Mouse (Mus musculus) testis, postnatal 14 days (tissue): ENCODE measurements at regions not wholly inside any gene's neighbourhood (a gene's known extent, or its start where the extent isn't known, plus 50 kb on each side); places are given as distances from the start of the nearest gene placed in this dataset.

Experiments
- DNase-seq: peaks from one replicate; pipeline ENCODE4 v3.0.0; 2021; ENCODE audit warnings: low spot score

GRCm38 (mm10) chr13:101883177-101883576, 115.2 kb upstream of the Pik3r1 start:
- DNase-seq = no peak

DNA sequence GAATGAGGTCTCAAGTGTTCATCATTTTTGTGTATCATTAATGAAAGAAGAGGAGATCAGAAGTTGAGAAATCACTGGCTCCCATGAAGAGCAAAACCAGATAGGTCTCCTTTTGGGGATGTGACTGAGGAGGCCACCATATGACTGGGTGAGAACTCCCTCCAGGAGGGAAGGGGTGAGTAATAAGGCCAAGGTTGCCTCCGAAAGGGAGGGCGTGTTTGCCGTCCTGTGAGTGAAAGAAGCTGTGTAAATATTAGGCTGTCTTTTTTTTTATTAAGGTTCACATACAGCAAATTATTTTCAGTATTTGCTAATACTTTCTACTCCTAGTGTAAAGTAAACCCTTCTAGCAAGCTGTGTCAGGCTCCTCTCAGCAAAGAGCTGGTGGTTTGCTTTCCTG, 116.7 kb upstream of the Pik3r1 start:
- no peak for DNase-seq

DNA sequence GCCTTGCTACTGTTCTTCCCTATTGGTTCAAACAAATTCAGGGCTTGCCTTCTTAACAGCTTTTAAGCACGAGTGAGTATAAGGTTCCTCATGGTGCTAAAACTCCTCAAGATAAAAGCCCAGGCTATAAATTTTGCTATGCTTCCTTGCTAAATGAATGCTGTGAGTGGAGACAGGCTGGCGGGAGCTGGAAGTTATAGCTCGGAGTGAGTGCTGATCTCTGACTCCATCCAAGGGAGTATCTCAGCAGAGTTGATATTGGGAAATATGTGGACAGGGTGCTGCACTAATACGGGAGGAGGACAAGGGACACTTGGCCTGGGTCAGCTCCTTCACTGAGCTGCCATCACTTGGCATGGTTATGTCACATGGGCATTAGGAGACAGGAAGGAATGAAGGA, 123.5 kb upstream of the Pik3r1 start:
- DNase-seq = no peak

GRCm38 (mm10) chr13:101893035-101893600, 125.1 kb upstream of the Pik3r1 start:
- no peak for DNase-seq

GRCm38 (mm10) chr13:101895161-101895560, 127.1 kb upstream of the Pik3r1 start:
- DNase-seq = no peak

DNA sequence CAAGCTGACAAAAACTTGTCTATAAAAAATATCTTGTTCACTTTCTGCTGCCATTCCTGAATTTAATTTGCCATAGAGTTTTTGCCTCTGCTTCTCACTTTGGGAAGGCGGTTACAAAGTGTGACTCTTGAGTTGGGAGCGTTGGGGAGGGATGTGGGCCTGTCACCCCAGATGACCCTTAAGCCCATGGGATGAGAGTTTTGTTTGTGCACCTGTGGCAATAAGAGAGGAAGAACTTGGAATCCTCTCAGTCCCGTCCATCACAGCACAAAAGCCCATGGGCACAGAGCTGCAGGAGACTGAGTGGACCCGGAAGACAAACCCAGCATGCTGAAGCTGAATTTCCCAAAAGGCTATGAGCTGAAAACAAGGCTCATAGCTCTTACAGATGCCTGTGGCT, 127.7 kb upstream of the Pik3r1 start:
- DNase-seq = no peak

GRCm38 (mm10) chr13:101896946-101897345, 128.9 kb upstream of the Pik3r1 start:
- no peak for DNase-seq

GRCm38 (mm10) chr13:101902213-101902612, 134.2 kb upstream of the Pik3r1 start:
- no peak for DNase-seq

DNA sequence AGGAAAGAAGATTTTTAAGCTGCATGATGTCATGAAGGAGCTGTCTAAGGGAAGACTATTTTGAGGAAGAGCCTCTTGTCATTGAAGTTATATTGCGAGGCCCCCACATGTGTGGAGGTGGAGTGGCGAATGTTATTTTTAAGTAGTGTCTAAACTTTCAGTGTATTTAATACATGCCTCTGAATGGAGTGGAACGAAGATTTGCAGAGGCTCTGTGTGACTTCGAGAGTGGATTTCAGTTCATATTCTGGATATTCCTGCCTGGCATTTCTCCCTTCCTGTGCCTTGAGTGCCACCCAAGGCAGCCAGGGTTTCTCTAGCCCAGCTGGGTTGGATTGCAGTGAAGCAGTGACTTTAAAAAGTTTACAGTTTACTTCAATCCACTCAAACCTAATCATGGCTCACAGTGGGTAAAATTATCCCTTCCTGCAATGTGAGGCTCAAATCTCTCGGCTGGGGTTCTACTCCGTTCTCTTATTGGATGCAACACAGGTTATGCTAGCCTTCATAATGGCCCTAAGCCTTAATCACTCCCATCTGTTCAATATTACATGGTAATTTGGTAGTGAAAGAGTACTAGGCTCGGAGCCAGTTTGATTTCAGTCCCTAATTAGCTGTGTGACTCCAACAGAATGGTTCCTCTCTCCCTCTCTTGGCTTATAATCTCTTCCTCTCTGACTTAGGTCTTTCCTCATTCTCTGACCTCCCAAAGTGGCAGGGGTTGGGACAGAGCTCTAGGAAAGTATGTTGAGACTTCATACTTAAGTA, 138.1 kb upstream of the Pik3r1 start:
- no peak for DNase-seq

GRCm38 (mm10) chr13:101909026-101909425, 141.0 kb upstream of the Pik3r1 start:
- no peak for DNase-seq

DNA sequence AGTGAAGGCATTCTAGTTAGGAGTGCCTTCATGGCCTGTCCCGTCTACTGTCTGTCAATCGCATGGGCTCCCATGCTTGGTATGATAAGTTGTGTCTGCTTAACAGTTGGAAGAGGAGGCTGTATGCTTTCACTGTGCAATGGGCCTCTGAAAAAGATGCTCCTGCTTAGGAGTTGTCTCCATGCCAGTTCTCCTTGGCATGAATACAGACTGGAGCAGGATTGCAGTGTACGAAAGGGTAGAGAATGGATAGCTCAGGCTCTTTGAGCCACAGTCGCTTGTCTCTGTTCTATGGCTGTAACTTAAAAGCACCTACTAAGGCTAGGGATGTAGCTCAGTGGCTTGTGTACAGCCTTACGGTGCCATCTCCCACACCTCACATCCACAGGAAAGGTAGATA, 142.7 kb upstream of the Pik3r1 start:
- DNase-seq = no peak

DNA sequence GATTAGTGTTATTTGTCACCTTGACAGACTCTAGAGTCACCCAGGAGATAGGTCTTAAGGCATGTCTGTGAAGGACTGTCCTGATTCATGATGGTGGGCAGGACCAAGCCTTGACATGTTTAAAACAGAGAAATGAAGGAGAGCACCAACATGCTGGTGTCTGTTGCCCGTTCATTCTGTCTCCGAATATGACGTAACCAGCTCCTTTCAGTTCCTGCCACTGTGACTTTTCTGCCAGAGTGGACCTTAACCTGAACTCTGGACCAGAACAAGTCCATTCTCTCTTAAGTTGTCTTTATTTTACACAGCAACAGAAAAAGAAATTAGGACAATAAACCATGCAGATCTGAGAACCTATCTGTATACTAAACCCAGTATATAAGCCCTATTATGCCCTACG, 146.1 kb upstream of the Pik3r1 start:
- DNase-seq = no peak

DNA sequence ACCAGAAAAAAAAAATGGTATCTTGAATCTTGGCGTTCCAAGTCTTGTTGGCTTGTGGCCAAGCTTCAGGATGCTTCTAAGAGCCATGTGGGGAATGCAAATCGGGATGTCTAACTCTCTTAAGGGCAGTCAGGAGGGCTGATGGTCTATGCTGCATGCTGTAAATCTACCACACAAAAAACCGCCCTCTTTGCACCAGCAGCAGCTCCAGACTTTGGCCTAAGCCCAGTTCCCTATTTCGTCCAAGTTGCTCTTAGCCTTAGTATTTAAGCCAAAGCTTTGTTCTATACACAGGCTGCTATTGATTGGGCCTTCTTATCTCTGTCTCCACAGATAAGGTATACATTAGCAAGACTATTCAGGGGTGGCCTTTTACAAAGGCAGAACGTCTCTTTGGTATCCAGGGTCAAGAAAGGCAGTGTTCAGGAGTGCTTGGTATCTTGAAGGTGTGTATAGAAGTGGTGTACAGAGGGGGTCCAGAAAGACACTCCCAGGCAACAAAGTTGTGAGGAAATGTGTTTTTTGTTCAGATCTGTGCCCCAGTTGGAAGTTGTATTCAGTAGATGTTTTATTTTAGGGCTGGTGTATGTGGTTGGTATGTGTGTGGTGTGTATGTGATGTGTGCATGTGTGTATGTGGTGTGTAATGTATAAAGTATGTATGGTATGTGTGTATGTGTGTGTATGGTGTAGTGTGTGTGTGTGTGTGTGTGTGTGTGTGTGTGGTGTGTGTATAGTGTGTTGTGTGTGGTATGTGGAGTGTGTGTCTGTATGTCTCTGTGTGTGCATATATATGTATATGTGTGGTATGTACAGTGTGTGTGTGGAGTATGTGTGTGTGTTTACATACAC, 146.9 kb upstream of the Pik3r1 start:
- no peak for DNase-seq

- no peak for DNase-seq
Observed at GRCm38 (mm10) chr13:101915542-101915941, 147.5 kb upstream of the Pik3r1 start.

GRCm38 (mm10) chr13:101915948-101916594, 148.1 kb upstream of the Pik3r1 start:
- DNase-seq = no peak

- DNase-seq = no peak
Observed at GRCm38 (mm10) chr13:101916876-101917275, 148.9 kb upstream of the Pik3r1 start.

DNA sequence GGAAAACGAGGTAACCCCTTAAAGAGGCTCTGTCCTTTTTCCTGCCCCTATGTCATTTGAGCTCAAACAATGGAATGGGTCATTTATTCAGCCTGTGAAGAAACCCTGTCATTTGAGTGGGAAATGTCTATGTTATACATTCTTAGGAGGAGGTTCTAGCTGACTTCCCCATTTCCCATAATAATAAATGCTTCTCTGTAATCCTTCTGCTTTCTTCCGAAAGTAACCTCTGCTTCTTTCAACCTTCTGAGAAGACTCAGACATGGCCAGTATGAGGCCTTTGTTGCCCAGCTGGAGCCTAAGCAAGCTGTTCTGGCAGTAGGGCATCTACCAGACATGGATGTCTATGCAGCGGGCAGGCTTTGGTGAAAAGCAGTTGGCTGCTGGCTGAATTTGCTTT, 150.2 kb upstream of the Pik3r1 start:
- no peak for DNase-seq

GRCm38 (mm10) chr13:101919266-101919665, 151.2 kb upstream of the Pik3r1 start:
- peak; percentile 11 for DNase-seq

GRCm38 (mm10) chr13:101920384-101920783, 152.4 kb upstream of the Pik3r1 start:
- no peak for DNase-seq

GRCm38 (mm10) chr13:101924637-101925036, 156.6 kb upstream of the Pik3r1 start:
- DNase-seq = no peak

GRCm38 (mm10) chr13:101931264-101931663, 163.2 kb upstream of the Pik3r1 start:
- DNase-seq = no peak

DNA sequence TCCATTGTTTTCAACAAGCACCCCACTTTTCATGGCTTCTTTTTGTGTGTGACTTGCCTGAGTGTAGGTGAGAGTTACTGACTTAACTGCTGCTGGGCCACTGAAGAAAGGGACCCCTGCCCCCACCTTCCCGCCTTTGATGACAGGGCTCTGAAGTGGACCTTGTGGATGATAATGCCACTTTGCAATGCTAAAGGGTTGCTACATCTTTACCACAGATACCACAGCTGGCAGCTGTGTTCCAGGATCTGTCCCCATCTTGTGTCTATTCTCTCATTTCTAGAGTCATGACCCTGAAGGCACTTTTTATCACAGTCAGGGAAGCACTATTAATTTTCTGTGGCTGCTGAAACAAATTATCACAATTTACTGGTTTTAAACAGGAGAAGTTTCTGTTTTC, 163.9 kb upstream of the Pik3r1 start:
- no peak for DNase-seq

DNA sequence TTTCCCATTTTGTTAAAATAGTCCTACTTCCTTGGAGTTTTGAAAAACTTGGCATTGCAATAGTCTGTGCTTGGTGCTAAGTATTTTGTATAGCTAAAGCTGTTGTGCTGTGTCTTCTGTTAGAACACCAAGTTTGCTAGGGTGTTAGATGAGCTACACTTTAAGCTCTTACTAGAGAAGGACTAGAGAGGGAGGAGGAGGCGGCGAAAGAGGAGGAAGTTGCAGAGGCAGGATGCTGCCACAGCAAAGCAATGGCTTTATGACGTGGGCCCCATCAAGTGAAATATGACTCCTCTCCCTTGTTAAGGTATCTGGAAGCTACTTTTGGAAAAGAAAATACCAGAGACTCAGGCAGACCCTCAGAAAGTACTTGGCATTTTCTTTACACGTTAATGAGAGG, 167.8 kb upstream of the Pik3r1 start:
- no peak for DNase-seq
